Mouse (Mus musculus): ENCODE measurements around the gene Gm14214. TPM values are rescaled to one million over a fixed set of nuclear protein-coding genes. Genes with fewer than 3 reads are reported as not detected.

Gene Gm14214
- polyA plus RNA-seq, 1 experiment from 2014 or later = not detected

DNA sequence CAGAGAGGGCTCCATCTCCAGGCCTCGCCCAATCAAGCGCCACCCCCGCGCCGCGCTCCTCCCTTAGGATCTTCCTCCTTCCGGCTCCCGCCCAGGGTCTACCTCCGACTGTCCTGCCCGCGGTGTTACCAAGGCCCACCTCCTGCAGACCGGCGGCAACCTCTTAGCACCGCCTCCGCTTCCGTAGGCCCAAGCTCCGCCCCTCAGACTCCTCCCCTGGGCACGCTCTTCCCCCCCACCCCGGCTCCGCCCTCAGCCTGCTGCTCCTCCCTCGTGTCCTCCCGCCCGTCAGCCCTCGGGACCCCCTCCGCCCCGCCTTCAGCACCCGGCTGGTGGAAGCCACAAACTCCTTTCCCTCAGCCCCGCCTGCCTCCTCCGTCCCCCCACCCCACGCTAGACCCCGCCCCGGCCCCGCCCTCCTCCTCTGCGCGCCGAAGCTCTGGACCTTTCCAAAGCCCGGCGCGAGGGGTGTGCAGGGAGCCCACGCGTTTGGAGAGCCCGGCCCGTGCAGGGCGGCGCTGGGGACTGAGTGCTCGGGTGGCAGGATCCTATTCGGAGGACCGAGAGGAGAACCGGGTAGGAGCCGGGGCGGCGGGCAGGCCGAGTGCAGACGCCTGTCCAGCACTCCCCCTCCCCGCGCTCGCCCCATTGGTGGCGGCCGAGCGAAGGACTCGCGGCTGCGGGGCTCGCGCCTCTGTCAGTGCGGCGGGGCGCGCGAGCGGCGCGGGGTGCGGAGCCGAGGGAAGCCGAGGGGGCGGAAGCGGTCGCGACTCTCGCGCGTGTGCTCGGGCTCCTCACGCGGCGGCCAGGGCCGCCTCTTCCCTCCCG, 21.0 kb upstream of the Gm14214 start, which contains the start of the genes Raly and a:
Gene Raly, plus strand, starts transcription at position 441 of the 828 bp plus-strand sequence.
Gene a, plus strand, starts transcription at position 747 of the 828 bp plus-strand sequence.
- under 1% methylated on average over 80 of the region's 89 CpGs for WGBS (ENCODE audit: insufficient replicate concordance)
- DNase-seq = peak; percentile 98
- H3K27me3 ChIP-seq = no peaks in the 10 kb centered on the region

DNA sequence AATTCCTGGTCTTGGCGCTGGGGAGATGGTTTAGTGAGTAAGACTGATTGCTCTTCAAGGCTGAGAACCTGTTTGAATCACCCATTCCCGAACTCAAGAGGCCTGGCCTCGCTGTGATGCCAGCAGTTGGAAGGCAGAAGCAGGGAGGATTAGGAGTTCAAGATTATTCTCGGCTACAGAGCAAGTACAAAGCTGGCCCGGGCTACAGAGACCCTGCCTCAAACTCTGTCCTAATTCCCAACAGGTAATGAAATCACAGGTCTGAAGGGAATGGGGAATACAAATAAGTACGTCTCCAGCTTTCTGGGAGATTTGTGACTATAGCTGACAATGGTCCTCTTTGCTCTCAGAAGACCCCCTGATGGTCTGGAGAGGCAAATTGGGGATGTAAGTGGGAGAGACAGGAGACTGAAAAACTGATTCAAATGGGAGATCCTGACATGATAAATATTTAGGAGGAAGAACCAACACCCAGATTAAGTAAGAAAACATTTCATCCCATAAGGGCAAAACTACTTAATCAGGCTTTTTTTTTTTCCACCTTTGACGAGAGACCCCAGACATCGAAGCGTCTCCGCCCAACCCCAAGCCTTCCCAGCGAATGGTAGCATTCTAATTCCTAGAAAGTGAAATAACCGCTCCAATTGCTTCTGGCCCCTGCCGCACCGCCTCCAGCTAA, 20.3 kb upstream of the Gm14214 start:
- Histone ChIP-seq H3K9me3 (replicated peaks) (no peaks in the 10 kb centered on the region), H3K27me3 (no peaks in the 10 kb centered on the region), H3K27ac (peak overlapping the region; percentile 96), H3K4me2 (peak overlapping the region; percentile 86), H3K9ac (peak overlapping the region; percentile 71), H3K4me1 (replicated peaks) (peaks cover 81% of the 10 kb centered on the region), H3K4me3 (replicated peaks) (peak overlapping the region; percentile 55), H3K36me3 (peaks cover 20% of the 10 kb centered on the region)
- WGBS (ENCODE audit: insufficient replicate concordance) = 12% methylated on average over 14 of the region's 14 CpGs
- DNase-seq = no peak
- ATAC-seq (ENCODE audit: low read depth) = no peak

More for the DNA sequence above, 21.0 kb upstream of the Gm14214 start, which contains the start of the genes Raly and a:
- H3K4me2 ChIP-seq = peak within 1 kb of the TSS; percentile 86
- H3K4me3 ChIP-seq (replicated peaks) = peak within 1 kb of the TSS; percentile 99
- peak; percentile 94 for ATAC-seq (ENCODE audit: low read depth)
- peak within 1 kb of the TSS; percentile 100 for H3K9ac ChIP-seq
- H3K36me3 ChIP-seq = peaks cover 24% of the 10 kb centered on the region
- H3K27ac ChIP-seq = peak within 1 kb of the TSS; percentile 96
- no peaks in the 10 kb centered on the region for H3K9me3 ChIP-seq (replicated peaks)
- peaks cover 81% of the 10 kb centered on the region for H3K4me1 ChIP-seq (replicated peaks)

DNA sequence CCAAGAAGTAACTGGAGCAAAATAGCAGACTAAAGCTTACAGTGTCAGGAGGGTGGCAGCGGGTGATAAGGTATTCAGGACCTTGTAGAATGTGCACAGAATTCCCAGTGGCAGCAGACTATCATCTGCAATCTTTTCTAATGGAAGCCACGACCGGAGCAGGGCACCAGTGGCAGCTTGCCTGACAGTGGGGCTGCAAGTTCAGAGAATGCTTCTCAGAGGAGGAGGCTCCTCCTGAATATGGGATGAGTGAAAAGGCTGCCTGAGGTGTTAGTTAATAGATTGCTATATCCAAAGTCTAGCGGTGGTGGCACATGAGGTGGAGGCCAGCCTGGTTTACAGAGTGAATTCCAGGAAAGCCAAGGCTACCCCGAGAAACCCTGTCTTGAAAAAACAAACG, 19.6 kb upstream of the Gm14214 start:
- H3K9ac ChIP-seq = peak overlapping the region; percentile 71

DNA sequence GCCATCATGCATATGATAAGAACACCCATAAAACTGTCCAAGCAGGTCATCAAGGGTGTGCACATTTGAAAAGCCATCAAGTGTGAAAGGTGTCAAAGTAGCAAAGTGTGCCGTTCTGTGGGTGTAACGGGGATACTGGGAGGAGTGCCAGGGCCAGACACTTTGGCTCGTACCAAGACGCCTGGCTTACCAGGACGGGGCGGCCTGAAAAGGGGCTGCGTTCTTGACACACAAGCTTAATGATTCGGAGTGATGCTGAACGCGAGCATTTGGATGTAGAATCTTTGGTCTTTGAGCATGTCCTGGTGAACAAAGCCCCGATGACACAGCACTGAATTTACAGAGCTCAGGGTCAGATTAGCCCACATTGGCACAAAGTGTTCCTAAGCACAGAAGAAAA, 16.9 kb upstream of the Gm14214 start:
- no peak for ATAC-seq (ENCODE audit: low read depth)
- peak; percentile 30 for DNase-seq
- Histone ChIP-seq H3K36me3 (no peaks in the 10 kb centered on the region), H3K27me3 (no peaks in the 10 kb centered on the region), H3K4me1 (replicated peaks) (peaks cover 60% of the 10 kb centered on the region), H3K4me3 (replicated peaks) (no peak overlapping the region), H3K9me3 (replicated peaks) (no peaks in the 10 kb centered on the region), H3K4me2 (peak overlapping the region; percentile 60), H3K9ac (peak overlapping the region; percentile 57), H3K27ac (peak overlapping the region; percentile 89)
- 70% methylated on average over 11 of the region's 11 CpGs for WGBS (ENCODE audit: insufficient replicate concordance)

More for the DNA sequence above, 19.6 kb upstream of the Gm14214 start:
- no peaks in the 10 kb centered on the region for H3K27me3 ChIP-seq
- H3K27ac ChIP-seq = peak overlapping the region; percentile 96
- 0 out of 2 replicates have a peak overlapping the region, but pooled peaks have one; percentile 55 for H3K4me3 ChIP-seq (replicated peaks)
- H3K4me2 ChIP-seq = peak overlapping the region; percentile 86
- no peaks in the 10 kb centered on the region for H3K9me3 ChIP-seq (replicated peaks)
- 58% methylated on average over 6 of the region's 6 CpGs for WGBS (ENCODE audit: insufficient replicate concordance)
- peaks cover 17% of the 10 kb centered on the region for H3K36me3 ChIP-seq
- DNase-seq (no peak), ATAC-seq (ENCODE audit: low read depth) (no peak)
- H3K4me1 ChIP-seq (replicated peaks) = peaks cover 74% of the 10 kb centered on the region

DNA sequence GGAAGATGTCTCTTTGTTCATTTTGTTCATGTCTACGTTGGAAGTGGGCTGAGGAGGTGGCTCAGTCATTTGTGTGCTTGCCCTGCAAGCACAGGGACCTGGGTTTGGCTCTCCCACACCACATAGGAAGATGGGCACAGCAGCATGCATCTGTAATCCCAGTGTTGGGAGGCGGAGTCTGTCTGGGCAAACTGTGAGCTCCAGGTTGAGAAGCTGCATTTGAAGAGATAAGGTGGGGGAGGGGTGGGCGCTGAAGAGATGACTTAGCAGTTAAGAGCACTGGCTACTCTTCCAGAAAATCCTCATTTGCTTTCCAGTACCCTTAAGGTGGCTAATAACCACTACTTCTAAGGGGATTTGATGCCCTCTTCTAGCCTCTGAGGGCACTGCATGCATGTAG, 16.4 kb upstream of the Gm14214 start:
- Histone ChIP-seq H3K4me1 (replicated peaks) (peaks cover 60% of the 10 kb centered on the region), H3K4me3 (replicated peaks) (peak overlapping the region; percentile 19; the same call in 1 of the 2 replicates), H3K4me2 (peak overlapping the region; percentile 60), H3K9me3 (replicated peaks) (no peaks in the 10 kb centered on the region), H3K27ac (peak overlapping the region; percentile 89), H3K9ac (peak overlapping the region; percentile 57), H3K36me3 (no peaks in the 10 kb centered on the region), H3K27me3 (no peaks in the 10 kb centered on the region; the same call in 1 of the 2 replicates)
- peak; percentile 84 for DNase-seq
- 17% methylated on average over 3 of the region's 3 CpGs for WGBS (ENCODE audit: insufficient replicate concordance)
- peak; percentile 48 for ATAC-seq (ENCODE audit: low read depth)

DNA sequence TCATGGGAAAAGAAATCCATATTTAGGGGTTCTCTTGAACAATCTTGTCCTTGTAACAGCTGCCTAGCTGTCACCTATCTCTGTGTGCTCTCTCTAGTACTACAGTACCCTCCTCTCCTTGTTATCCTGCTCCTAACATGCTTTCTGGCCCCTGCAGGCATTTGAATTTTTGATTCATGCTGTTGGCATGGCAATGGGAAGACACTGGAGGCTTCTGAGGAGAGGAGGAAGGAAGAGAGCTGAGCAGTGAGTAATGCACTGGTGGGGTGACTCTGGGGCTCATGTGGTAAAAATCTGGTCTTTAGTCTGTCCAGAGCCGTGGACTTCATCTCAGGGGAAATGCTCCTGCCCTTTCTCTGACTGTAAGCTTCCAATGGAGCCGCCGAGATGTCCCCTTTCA, 15.5 kb upstream of the Gm14214 start:
- no peak for DNase-seq
- Histone ChIP-seq H3K4me2 (no peak overlapping the region), H3K4me3 (replicated peaks) (no peak overlapping the region), H3K36me3 (no peaks in the 10 kb centered on the region), H3K9me3 (replicated peaks) (no peaks in the 10 kb centered on the region), H3K9ac (peak overlapping the region; percentile 40; the same call in 1 of the 2 replicates), H3K27me3 (peaks cover 4% of the 10 kb centered on the region), H3K4me1 (replicated peaks) (peaks cover 60% of the 10 kb centered on the region), H3K27ac (peak overlapping the region; percentile 67)
- ATAC-seq (ENCODE audit: low read depth) = no peak
- WGBS (ENCODE audit: insufficient replicate concordance) = 70% methylated on average over 3 of the region's 3 CpGs

DNA sequence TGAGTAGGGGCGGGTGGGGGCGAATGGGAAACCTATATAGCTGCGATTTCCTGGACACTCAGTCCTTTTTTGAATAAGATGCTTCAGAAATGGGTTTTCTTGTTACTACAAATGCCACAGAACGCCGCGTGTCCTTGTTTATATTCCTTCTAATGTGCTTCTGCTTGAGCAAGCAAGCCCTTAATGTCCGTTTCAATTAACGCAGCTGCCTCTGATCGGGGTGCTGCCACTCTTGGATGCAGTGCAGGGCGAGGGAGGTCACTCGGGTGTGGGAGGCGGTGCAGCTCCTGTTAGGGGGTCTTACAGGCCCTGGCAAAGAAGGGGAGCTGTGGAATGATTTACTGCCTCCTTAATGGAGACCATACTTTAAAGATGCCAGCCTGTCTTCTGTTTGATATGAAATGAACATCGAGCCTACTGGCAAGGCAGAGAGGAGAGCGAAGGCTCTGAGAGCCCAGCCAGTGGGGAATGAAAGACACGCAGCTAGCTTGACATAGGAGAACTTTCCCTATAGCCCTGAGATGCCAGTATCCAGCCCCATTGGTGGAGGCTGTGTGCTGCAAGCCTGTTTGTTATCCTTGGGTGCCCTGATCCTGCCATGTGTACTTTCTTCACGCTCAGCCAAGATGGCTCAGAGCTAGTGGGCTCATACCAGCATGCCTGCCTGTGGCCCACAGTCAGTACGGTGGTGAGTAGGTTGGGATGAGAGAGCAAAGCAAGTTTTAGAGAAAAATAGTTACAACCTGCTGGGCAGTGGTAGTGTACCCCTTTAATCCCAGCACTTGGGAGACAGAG, 13.2 kb upstream of the Gm14214 start:
- H3K9ac ChIP-seq = no peak overlapping the region
- H3K4me1 ChIP-seq (replicated peaks) = peaks cover 37% of the 10 kb centered on the region
- ATAC-seq (ENCODE audit: low read depth) = no peak
- H3K4me2 ChIP-seq = no peak overlapping the region
- H3K36me3 ChIP-seq = no peaks in the 10 kb centered on the region
- no peaks in the 10 kb centered on the region for H3K9me3 ChIP-seq (replicated peaks)
- peaks cover 13% of the 10 kb centered on the region for H3K27me3 ChIP-seq
- H3K27ac ChIP-seq = no peak overlapping the region; the same call in 1 of the 2 replicates
- H3K4me3 ChIP-seq (replicated peaks) = no peak overlapping the region
- DNase-seq = no peak
- WGBS (ENCODE audit: insufficient replicate concordance) = 76% methylated on average over 17 of the region's 17 CpGs

DNA sequence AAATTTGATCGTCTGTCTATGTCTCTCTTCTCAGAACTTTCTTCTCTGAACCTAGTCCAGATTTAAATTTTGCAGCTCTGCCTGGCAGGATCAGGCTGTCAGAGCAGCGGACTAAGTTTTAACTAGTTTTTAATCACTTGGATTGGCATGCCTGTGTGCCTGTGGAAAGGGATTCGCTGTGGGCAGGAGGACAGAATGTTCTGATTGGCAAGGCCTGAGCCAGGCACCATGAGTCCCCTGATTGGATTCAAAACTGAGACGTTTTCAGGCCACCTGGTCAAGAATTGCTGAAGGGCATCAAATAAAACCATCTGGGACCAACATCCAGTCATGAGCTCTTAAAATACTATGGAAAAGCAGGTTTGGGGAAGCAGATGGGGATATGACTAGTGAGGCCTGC, 12.5 kb upstream of the Gm14214 start:
- ATAC-seq (ENCODE audit: low read depth) (no peak), DNase-seq (no peak)
- Histone ChIP-seq H3K4me1 (replicated peaks) (peaks cover 31% of the 10 kb centered on the region), H3K9me3 (replicated peaks) (no peaks in the 10 kb centered on the region), H3K27me3 (peaks cover 13% of the 10 kb centered on the region), H3K27ac (no peak overlapping the region), H3K4me3 (replicated peaks) (no peak overlapping the region), H3K9ac (no peak overlapping the region), H3K4me2 (no peak overlapping the region), H3K36me3 (no peaks in the 10 kb centered on the region)
- 67% methylated on average over 4 of the region's 4 CpGs for WGBS (ENCODE audit: insufficient replicate concordance)

DNA sequence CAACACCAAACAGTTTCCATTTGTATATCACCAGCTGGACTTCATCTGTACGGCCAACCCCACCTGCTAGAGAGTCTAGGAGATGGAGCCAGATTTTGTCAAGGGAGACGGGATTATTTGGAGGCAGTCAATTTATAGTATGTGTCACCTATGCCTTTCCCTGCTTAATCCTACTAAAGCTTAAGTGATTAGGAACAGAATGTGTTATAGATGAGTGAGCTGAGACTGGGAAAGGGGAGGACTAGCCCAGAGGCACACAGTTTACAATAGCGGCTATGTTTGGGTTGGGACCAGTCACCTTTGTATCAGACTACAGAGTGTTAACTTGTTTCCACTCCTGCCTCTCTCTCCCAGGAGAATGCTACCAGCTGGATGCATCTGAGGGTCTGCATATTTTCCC, 9.8 kb upstream of the Gm14214 start:
- DNase-seq (no peak), ATAC-seq (ENCODE audit: low read depth) (no peak)
- H3K9ac ChIP-seq = no peak overlapping the region
- 72% methylated on average over 3 of the region's 3 CpGs for WGBS (ENCODE audit: insufficient replicate concordance)
- H3K4me1 ChIP-seq (replicated peaks) = peaks cover 15% of the 10 kb centered on the region
- no peaks in the 10 kb centered on the region for H3K9me3 ChIP-seq (replicated peaks)
- no peak overlapping the region for H3K4me3 ChIP-seq (replicated peaks)
- H3K27ac ChIP-seq = no peak overlapping the region
- peaks cover 13% of the 10 kb centered on the region for H3K27me3 ChIP-seq
- H3K36me3 ChIP-seq = no peaks in the 10 kb centered on the region
- H3K4me2 ChIP-seq = no peak overlapping the region

DNA sequence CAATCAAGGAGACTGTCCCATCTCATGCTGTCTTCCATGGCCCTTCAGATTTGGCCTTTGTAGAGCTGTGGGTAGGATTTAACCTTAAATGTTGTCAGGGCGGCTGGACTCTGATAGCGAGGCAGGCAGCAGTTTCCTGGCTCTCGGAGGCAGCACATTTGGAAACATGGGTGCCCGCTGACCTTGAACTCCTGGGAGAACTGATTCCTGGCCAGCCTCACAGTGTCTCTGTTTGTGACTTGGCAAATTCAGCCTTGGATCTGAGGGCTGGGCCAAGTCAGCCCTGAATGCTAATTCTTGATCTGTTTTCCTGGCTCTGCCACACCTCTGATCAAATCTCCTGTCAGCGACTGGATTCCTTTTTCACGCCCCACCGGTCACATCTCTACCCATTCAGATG, 6.7 kb upstream of the Gm14214 start:
- WGBS (ENCODE audit: insufficient replicate concordance) = 57% methylated on average over 7 of the region's 7 CpGs
- no peak for DNase-seq

More for the DNA sequence above, 6.7 kb upstream of the Gm14214 start:
- Histone ChIP-seq H3K4me3 (replicated peaks) (no peak overlapping the region), H3K27me3 (peaks cover 13% of the 10 kb centered on the region), H3K9me3 (replicated peaks) (0 out of 2 replicates have a peak, but pooled peaks cover 4% of the 10 kb centered on the region), H3K4me2 (no peak overlapping the region), H3K4me1 (replicated peaks) (peaks cover 7% of the 10 kb centered on the region), H3K36me3 (no peaks in the 10 kb centered on the region), H3K9ac (no peak overlapping the region), H3K27ac (no peak overlapping the region)
- ATAC-seq (ENCODE audit: low read depth) = no peak

Data from liver, embryonic 13.5 days (tissue).